Mouse (Mus musculus): ENCODE measurements around the gene Sec14l4.
A peak's percentile ranks its signal among the peaks of the same experiment; 100 is the strongest.

Sec14l4 gene

GRCm38 (mm10) chr11:4078267-4078933 is 47.1 kb downstream of the Sec14l4 start:
- no peak for DNase-seq (ENCODE audit: low read depth, low spot score)

GRCm38 (mm10) chr11:4080219-4080618 is 49.0 kb downstream of the Sec14l4 start:
- DNase-seq (ENCODE audit: low read depth, low spot score), result peak; percentile 88

GRCm38 (mm10) chr11:4083316-4084078 is 52.2 kb downstream of the Sec14l4 start:
- peak; percentile 91 for DNase-seq (ENCODE audit: low read depth, low spot score)

- no peak for DNase-seq (ENCODE audit: low read depth, low spot score)
Measured at GRCm38 (mm10) chr11:4086246-4086645, 55.0 kb downstream of the Sec14l4 start.

GRCm38 (mm10) chr11:4087267-4087666 is 56.0 kb downstream of the Sec14l4 start:
- peak; percentile 88 for DNase-seq (ENCODE audit: low read depth, low spot score)

- DNase-seq (ENCODE audit: low read depth, low spot score), result peak; percentile 82
Measured at GRCm38 (mm10) chr11:4093459-4094377, 62.5 kb downstream of the Sec14l4 start.

- DNase-seq (ENCODE audit: low read depth, low spot score), result peak; percentile 89
Measured at GRCm38 (mm10) chr11:4094378-4095170, 63.3 kb downstream of the Sec14l4 start.

GRCm38 (mm10) chr11:4095171-4096053 is 64.2 kb downstream of the Sec14l4 start, which contains the start of gene Mtfp1:
Mtfp1 (minus strand) TSS chr11:4095445.
- peak; percentile 85 for DNase-seq (ENCODE audit: low read depth, low spot score)

- DNase-seq (ENCODE audit: low read depth, low spot score), result peak; percentile 100
Measured at GRCm38 (mm10) chr11:4096054-4096984, 65.1 kb downstream of the Sec14l4 start.

GRCm38 (mm10) chr11:4097091-4097621 is 65.9 kb downstream of the Sec14l4 start:
- DNase-seq (ENCODE audit: low read depth, low spot score), result no peak
